Mouse (Mus musculus): ENCODE results near the gene Scgb1b2. TPM values are rescaled to one million over a fixed set of nuclear protein-coding genes. Genes with fewer than 3 reads are reported as not detected.

Gene Scgb1b2
- not detected for polyA plus RNA-seq (2017; shearing (Covaris generic))

DNA sequence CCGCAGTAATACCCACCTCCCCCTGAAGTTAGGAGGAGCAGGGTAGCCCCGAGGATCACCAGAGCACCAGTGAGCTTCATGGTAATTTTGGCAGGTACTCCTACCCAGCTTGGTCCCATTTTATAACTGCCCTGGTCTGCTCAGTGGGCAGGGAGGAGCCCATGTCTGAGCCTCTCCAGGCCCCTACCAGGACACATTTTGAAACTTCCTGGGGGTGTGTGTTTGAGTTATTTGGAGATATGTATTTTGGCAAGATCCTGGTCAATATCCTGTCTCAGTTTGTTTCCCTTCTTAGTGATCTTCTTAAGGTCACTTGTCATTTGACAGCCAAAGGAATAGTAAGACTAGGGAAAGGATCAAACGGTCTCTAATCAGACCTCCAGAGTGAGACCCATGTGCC is at the start of gene Scgb1b2:
Scgb1b2 (minus strand) TSS at position 101 of the 400 bp plus-strand sequence.

DNA sequence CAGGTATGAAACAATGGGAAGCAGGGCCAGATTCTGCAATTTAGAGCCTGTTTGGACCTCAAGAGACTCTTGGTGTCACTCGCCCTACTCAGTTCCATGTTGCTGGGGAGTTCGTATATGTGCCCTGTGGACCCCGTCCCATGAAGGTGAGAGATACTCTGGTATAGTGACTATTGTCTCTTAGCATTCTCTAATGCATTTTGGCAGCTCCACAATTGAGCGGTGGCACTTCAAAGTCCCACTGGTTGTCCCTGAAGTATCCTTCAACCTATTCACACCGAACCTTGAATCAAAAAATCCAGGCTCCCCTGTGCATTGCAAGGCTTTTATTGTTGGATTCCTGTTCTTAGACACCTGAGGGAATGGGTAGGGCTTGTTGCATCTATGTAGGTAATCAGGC is 1.4 kb downstream of the Scgb1b2 start, which contains the start of gene Scgb2b2:
Scgb2b2 (plus strand) TSS at position 301 of the 400 bp plus-strand sequence.

Other genes with a start within 250 kb of the Scgb1b2 start
- 1,000 to 10,000 TPM; 1,294 to 2,250 TPM for gene Fxyd5, start 249.3 kb downstream of the Scgb1b2 start, polyA plus RNA-seq (2017; shearing (Covaris generic))
- gene Fxyd7, start 240.4 kb downstream of the Scgb1b2 start, polyA plus RNA-seq (2017; shearing (Covaris generic)): not detected
- gene Fxyd1, start 234.6 kb downstream of the Scgb1b2 start, polyA plus RNA-seq (2017; shearing (Covaris generic)): under 1 TPM; 0.72 to 0.98 TPM
- gene Lgi4, start 232.5 kb downstream of the Scgb1b2 start, polyA plus RNA-seq (2017; shearing (Covaris generic)): under 1 TPM in 1 of 2 experiments, not detected in 1; 0.72 TPM
- gene Fxyd3, start 215.1 kb downstream of the Scgb1b2 start, polyA plus RNA-seq (2017; shearing (Covaris generic)): not detected
- 10 to 100 TPM in 1 of 2 experiments, 1 to 10 TPM in 1; 9.4 to 13.2 TPM for gene Hpn, start 176.5 kb downstream of the Scgb1b2 start, polyA plus RNA-seq (2017; shearing (Covaris generic))
- 1 to 10 TPM; 1.5 to 3.2 TPM for gene Scn1b, start 164.8 kb downstream of the Scgb1b2 start, polyA plus RNA-seq (2017; shearing (Covaris generic))
- gene Gramd1a, start 135.9 kb downstream of the Scgb1b2 start, polyA plus RNA-seq (2017; shearing (Covaris generic)): 100 to 1,000 TPM; 276 to 323 TPM
- not detected for gene Scgb2b2, start 1.3 kb downstream of the Scgb1b2 start, polyA plus RNA-seq (2017; shearing (Covaris generic))
- gene Scgb2b3, start 70.3 kb upstream of the Scgb1b2 start, polyA plus RNA-seq (2017; shearing (Covaris generic)): not detected
- gene Scgb1b3, start 83.8 kb upstream of the Scgb1b2 start, polyA plus RNA-seq (2017; shearing (Covaris generic)): not detected

Data from activated CD4-positive, CD25-positive, alpha-beta regulatory T cell (primary cell).